Mouse (Mus musculus): Measurements from ENCODE around the gene Disp2.

DNA sequence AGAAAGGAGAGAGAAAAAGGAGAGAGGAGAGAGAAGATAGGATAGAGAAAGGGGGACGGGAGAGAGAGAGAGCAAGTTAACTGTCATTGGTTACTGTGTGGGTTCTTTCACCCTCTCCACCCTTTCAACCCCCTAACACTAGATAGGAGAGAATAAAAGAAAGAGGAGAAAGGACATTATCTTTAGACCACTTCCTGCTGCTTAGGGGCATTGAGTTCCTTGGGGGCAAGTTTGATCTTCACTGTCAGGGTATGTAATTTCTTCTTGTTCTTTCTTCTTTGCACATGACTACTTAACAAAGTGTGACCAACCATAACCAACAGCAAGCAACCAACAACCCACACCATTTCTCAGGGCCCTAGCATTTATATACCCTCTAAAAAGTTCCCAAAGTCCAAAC is 33.2 kb downstream of the Disp2 start:
- no peak for TF ChIP-seq CTCF (IDR thresholded peaks at IDR 0.05; ENCODE audit: low read depth)
- TF ChIP-seq EP300 (IDR thresholded peaks at IDR 0.05; ENCODE audit: low read depth) = no peak
